Mouse (Mus musculus) myocyte (in vitro differentiated cells): ENCODE data around the gene Tmed9.

Source experiments
- MAX ChIP-seq: IDR thresholded peaks from one replicate; pipeline ENCODE4 v1.6.1; 2011; ENCODE audit warnings: low read depth, mild to moderate bottlenecking, control low read depth
- MYOG ChIP-seq, 3 experiments: IDR thresholded peaks; one replicate each; pipeline ENCODE4 v1.6.1; 2011; ENCODE audit warnings: control low read depth in 2 of 3, low read depth in 2 of 3, mild to moderate bottlenecking in 2 of 3; ENCODE audit not compliant: insufficient read length in 2 of 3, control insufficient read depth in 1 of 3, insufficient read depth in 1 of 3
- POLR2A ChIP-seq: IDR thresholded peaks from one replicate; pipeline ENCODE4 v1.6.1; 2011; ENCODE audit warnings: low read depth, mild to moderate bottlenecking, control low read depth, moderate library complexity; ENCODE audit not compliant: insufficient read length
- POLR2AphosphoS2 ChIP-seq: IDR thresholded peaks from one replicate; pipeline ENCODE4 v1.6.1; 2011; ENCODE audit warnings: low read depth, control low read depth; ENCODE audit not compliant: insufficient read length

DNA sequence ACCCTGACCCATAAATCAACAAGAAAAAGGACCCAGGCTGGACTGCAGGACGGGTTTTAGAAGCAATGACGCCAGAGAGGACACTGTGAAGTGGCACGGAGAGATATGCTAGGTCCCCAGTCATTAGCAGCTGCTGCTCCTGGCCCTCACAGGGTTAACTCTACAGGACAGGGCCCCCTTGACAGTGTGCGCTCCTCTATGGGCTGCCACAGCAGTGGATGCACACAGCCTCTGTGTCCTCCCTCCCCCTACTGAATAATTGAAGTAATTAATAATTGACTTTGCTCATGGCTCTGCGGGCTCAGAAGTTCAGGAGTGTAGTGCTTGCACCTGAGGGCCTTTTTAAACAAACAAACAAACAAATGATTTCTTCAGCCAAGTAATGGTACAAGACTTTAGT lies 39.9 kb downstream of the Tmed9 start:
- TF ChIP-seq MAX = no peak
- TF ChIP-seq MYOG (IDR thresholded peaks at IDR 0.05; ENCODE audit: control insufficient read depth in 1 of 3, insufficient read depth in 1 of 3, insufficient read length in 2 of 3, low read depth in 2 of 3) = no peak
- no peak for TF ChIP-seq POLR2A
- TF ChIP-seq POLR2AphosphoS2 = no peak
